Mouse (Mus musculus): ENCODE measurements at regions not wholly inside any gene's neighbourhood (a gene's known extent, or its start where the extent isn't known, plus 50 kb on each side); places are given as distances from the start of the nearest gene placed in this dataset.

- in situ Hi-C loops (cut with MboI; ENCODE audit: unreplicated experiment in 2 of 2): no loop called here
Observed at GRCm38 (mm10) chr9:92097806-92098205, 94.9 kb upstream of the Plscr5 start.

GRCm38 (mm10) chr9:92129504-92129903 is 63.2 kb upstream of the Plscr5 start:
- in situ Hi-C loops (cut with MboI; ENCODE audit: unreplicated experiment in 2 of 2): no loop called here

- in situ Hi-C loops (cut with MboI; ENCODE audit: unreplicated experiment in 2 of 2): no loop called here
Observed at GRCm38 (mm10) chr9:92130445-92130844, 62.3 kb upstream of the Plscr5 start.

DNA sequence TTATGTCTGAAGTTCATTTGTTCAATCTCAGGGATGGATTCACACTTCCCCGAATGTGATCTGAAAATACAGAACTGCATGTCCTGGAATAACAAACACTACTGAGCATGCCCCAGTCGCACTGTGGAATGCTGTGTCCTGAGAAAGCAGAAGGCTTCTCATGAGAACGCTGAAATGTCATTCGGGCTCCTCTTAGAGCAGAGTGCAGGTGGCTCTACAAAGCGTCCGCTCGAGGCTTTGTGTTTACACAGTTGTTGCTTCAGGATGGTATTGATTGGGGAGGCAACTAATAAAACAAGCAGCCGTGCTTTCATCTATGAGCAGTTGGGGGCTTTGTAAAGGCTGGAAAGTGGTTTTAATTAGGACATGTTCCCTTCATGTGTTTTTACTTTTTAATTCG is 60.3 kb upstream of the Plscr5 start:
- in situ Hi-C loops (cut with MboI; ENCODE audit: unreplicated experiment in 2 of 2): no loop called here

- in situ Hi-C loops (cut with MboI; ENCODE audit: unreplicated experiment in 2 of 2): loop anchor here (5.0 to 10.0 kb wide), 3 partner anchors 353 to 733 kb away; no protein-coding TSS in a partner anchor
Observed at GRCm38 (mm10) chr9:92141924-92142323, 50.8 kb upstream of the Plscr5 start.
